Mouse (Mus musculus) T-helper 2 cell (primary cell): ENCODE measurements around the gene Ankrd39.

Source experiments
- in situ Hi-C: fragments of 300-600 bp; cut with MboI, MseI; formaldehyde crosslinking; loops from one replicate; pipeline ENCODE4 v1.15.1; 2025; ENCODE audit warnings: high pct_unique_total_duplicates

The Ankrd39 gene

GRCm38 (mm10) chr1:36531461-36531860 lies 15.8 kb downstream of the Ankrd39 start:
- in situ Hi-C loops, result no loop called here

GRCm38 (mm10) chr1:36530962-36531361 lies 16.3 kb downstream of the Ankrd39 start:
- in situ Hi-C loops, result no loop called here

- in situ Hi-C loops, result no loop called here
Observed at GRCm38 (mm10) chr1:36530485-36530884, 16.8 kb downstream of the Ankrd39 start.

GRCm38 (mm10) chr1:36529875-36530274 lies 17.4 kb downstream of the Ankrd39 start:
- in situ Hi-C loops, result no loop called here

GRCm38 (mm10) chr1:36529274-36529673 lies 18.0 kb downstream of the Ankrd39 start:
- in situ Hi-C loops, result no loop called here

- in situ Hi-C loops, result no loop called here
Observed at GRCm38 (mm10) chr1:36528351-36528750, 18.9 kb downstream of the Ankrd39 start.

GRCm38 (mm10) chr1:36526903-36527302 lies 20.3 kb downstream of the Ankrd39 start:
- in situ Hi-C loops, result no loop called here

- in situ Hi-C loops, result no loop called here
Observed at GRCm38 (mm10) chr1:36525774-36526173, 21.5 kb downstream of the Ankrd39 start.

GRCm38 (mm10) chr1:36524058-36524457 lies 23.2 kb downstream of the Ankrd39 start:
- in situ Hi-C loops, result no loop called here

- in situ Hi-C loops, result no loop called here
Observed at GRCm38 (mm10) chr1:36523332-36524013, 23.8 kb downstream of the Ankrd39 start.

- in situ Hi-C loops, result no loop called here
Observed at GRCm38 (mm10) chr1:36522210-36522609, 25.0 kb downstream of the Ankrd39 start.

GRCm38 (mm10) chr1:36519626-36520025 lies 27.6 kb downstream of the Ankrd39 start:
- in situ Hi-C loops, result no loop called here

GRCm38 (mm10) chr1:36518259-36518658 lies 29.0 kb downstream of the Ankrd39 start:
- in situ Hi-C loops, result no loop called here

- in situ Hi-C loops, result no loop called here
Observed at GRCm38 (mm10) chr1:36513718-36514117, 33.5 kb downstream of the Ankrd39 start.

- in situ Hi-C loops, result no loop called here
Observed at GRCm38 (mm10) chr1:36513310-36513709, 33.9 kb downstream of the Ankrd39 start.

GRCm38 (mm10) chr1:36512966-36513280 lies 34.3 kb downstream of the Ankrd39 start:
- in situ Hi-C loops, result no loop called here

- in situ Hi-C loops, result no loop called here
Observed at GRCm38 (mm10) chr1:36512089-36512965, 34.9 kb downstream of the Ankrd39 start.

- in situ Hi-C loops, result no loop called here
Observed at GRCm38 (mm10) chr1:36511289-36512021, 35.8 kb downstream of the Ankrd39 start, which contains the start of gene Cnnm3. Cnnm3 (plus strand) TSS chr1:36511867.

- in situ Hi-C loops, result no loop called here
Observed at GRCm38 (mm10) chr1:36508238-36508637, 39.0 kb downstream of the Ankrd39 start.

- in situ Hi-C loops, result no loop called here
Observed at GRCm38 (mm10) chr1:36501261-36501660, 46.0 kb downstream of the Ankrd39 start.

GRCm38 (mm10) chr1:36497312-36497711 lies 49.9 kb downstream of the Ankrd39 start:
- in situ Hi-C loops, result no loop called here

GRCm38 (mm10) chr1:36496719-36497118 lies 50.5 kb downstream of the Ankrd39 start:
- in situ Hi-C loops, result no loop called here
